Mouse (Mus musculus) forebrain, embryonic 15.5 days (tissue): ENCODE measurements around the gene Ivns1abp. TPM values are rescaled to one million over a fixed set of nuclear protein-coding genes. Genes with fewer than 3 reads are reported as not detected.

ENCODE experiments used
- ATAC-seq: fragments of 200-750 bp; cut with Nextera tagmentation; replicated peaks from 2 replicates; pipeline ENCODE4 v1.8.0; 2017; ENCODE audit warnings: mild to moderate bottlenecking, moderate TSS enrichment, moderate library complexity
- H3K27ac ChIP-seq: fragments of 300-500 bp; sonication (generic); replicated peaks from 2 replicates; pipeline ENCODE4 v1.5.1; 2015; ENCODE audit warnings: mild to moderate bottlenecking, inconsistent platforms
- H3K27me3 ChIP-seq: fragments of 300-500 bp; sonication (generic); 2 replicates; pipeline ENCODE4 v1.6.1; 2015; ENCODE audit warnings: inconsistent platforms
- H3K36me3 ChIP-seq: fragments of 300-500 bp; sonication (generic); 2 replicates; pipeline ENCODE4 v1.6.1; 2015; ENCODE audit warnings: mild to moderate bottlenecking, inconsistent platforms
- H3K4me1 ChIP-seq: fragments of 300-500 bp; sonication (generic); 2 replicates; pipeline ENCODE4 v1.6.1; 2015; ENCODE audit warnings: inconsistent platforms
- H3K4me2 ChIP-seq: fragments of 300-500 bp; sonication (generic); replicated peaks from 2 replicates; pipeline ENCODE4 v1.6.1; 2015; ENCODE audit warnings: mild to moderate bottlenecking, inconsistent platforms
- H3K4me3 ChIP-seq: fragments of 300-500 bp; sonication (generic); 2 replicates; pipeline ENCODE4 v1.5.1; 2015; ENCODE audit warnings: mild to moderate bottlenecking, inconsistent platforms
- H3K9ac ChIP-seq: fragments of 300-500 bp; sonication (generic); replicated peaks from 2 replicates; pipeline ENCODE4 v1.6.1; 2015; ENCODE audit warnings: mild to moderate bottlenecking, inconsistent platforms
- H3K9me3 ChIP-seq: fragments of 300-500 bp; sonication (generic); 2 replicates; pipeline ENCODE4 v1.6.1; 2016; ENCODE audit warnings: inconsistent platforms
- WGBS: fragments of 180-500 bp; shearing (Covaris S2); methylation state at CpG from one replicate; pipeline ENCODE4 v1.1.7; 2015; ENCODE audit warnings: mixed read lengths; 5-methylcytosine and 5-hydroxymethylcytosine counted together
- polyA plus RNA-seq: library from polyadenylated mRNA; unstranded; fragments of >200 nt; fragmentation: Nextera tagmentation; extraction: Ambion mirVana; gene quantifications from 2 replicates; pipeline ENCODE4 v1.2.1, GENCODE M21; 2015

Gene Ivns1abp
- polyA plus RNA-seq, 1 experiment from 2014 or later: 380 TPM

DNA sequence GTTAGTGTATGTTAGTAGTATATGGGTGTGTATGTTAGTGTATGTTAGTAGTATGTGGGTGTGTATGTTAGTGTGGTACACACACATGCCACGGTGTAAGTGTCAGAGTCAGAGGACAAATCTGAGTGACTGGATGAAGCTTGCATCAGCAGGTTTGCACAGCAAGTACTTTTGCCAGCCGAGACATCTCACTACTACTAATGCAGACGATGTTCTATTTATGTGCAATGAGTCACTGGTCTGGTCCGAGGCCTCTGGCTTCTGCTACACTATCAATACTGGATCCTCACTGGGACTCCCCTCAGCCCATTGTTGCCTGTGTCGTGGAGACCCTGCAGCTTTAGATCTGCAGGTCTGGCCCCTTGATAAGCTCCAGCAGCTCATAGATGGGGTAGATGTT, 27.3 kb downstream of the Ivns1abp start:
- Histone ChIP-seq H3K4me2 (no peak overlapping the region), H3K9me3 (no peaks in the 10 kb centered on the region), H3K4me1 (no peaks in the 10 kb centered on the region), H3K4me3 (no peak overlapping the region), H3K27me3 (no peaks in the 10 kb centered on the region), H3K27ac (no peak overlapping the region), H3K36me3 (peaks cover 27% of the 10 kb centered on the region), H3K9ac (no peak overlapping the region)
- no peak for ATAC-seq
- WGBS: 89% methylated on average over 5 of the region's 5 CpGs

DNA sequence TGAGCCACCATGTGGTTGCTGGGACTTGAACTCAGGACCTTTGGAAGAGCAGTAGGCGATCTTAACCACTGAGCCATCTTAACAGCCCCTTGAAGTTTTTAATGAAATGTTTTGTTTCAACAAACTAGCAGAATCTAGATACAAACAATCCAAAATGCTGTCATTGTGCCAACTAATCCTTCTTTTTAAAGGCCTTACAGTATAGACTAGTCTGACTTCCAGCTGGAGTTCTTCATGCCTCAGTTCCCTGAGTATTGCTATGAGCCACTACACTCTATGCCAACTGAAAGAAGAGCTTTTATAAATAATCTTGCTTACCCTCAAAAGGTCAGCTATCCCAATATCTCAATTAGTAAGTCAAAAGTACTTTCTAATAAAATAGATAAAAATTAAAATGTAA, 28.5 kb downstream of the Ivns1abp start:
- Histone ChIP-seq H3K4me1 (no peaks in the 10 kb centered on the region), H3K9me3 (no peaks in the 10 kb centered on the region), H3K4me3 (no peak overlapping the region), H3K27me3 (no peaks in the 10 kb centered on the region), H3K4me2 (no peak overlapping the region), H3K9ac (no peak overlapping the region), H3K36me3 (peaks cover 24% of the 10 kb centered on the region), H3K27ac (no peak overlapping the region)
- 84% methylated on average over 1 of the region's 1 CpGs for WGBS
- no peak for ATAC-seq

DNA sequence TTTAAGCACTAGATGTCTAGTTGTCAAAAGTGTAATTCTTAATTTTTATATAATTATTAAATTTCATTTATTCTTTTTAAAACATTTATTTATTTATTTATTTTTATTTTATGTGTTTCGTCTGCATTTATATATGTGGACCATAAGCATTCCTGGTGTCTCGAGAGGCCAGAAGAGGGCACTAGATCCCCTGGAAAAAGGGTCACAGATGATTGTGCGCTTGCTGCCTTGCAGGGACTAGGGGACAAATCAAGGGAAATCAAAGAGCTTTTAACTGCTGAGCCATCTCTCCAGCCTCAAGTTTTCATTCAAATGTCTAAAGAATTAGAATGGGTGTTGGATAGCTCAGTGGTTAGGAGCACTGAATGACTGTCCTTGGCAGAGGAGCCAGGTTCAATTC, 33.1 kb downstream of the Ivns1abp start:
- H3K9ac ChIP-seq: no peak overlapping the region
- no peaks in the 10 kb centered on the region for H3K27me3 ChIP-seq
- no peak for ATAC-seq
- no peak overlapping the region for H3K27ac ChIP-seq
- no peaks in the 10 kb centered on the region for H3K4me1 ChIP-seq
- no peaks in the 10 kb centered on the region for H3K9me3 ChIP-seq
- WGBS: 88% methylated on average over 3 of the region's 3 CpGs
- H3K4me2 ChIP-seq: no peak overlapping the region
- peaks cover 8% of the 10 kb centered on the region; the same call in 1 of the 2 replicates for H3K36me3 ChIP-seq
- no peak overlapping the region for H3K4me3 ChIP-seq

DNA sequence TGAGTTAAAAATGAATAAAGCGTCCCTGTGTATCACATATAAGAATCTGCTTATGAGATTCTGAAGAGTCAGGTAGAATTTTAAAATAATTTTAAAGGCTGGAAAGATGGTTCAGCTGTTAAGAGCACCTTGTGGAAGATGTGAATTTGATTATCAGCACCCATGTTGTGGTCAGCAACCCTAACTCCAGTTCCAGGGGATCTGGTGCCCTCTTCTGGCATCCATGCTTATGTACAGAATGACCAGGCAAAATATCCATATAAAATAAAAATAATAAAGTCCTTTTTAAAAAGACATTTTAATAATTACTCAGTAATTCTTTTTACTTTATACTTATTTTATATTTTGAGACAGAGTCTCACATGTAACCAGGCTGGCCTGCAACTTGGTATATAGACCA, 45.8 kb downstream of the Ivns1abp start:
- Histone ChIP-seq H3K4me2 (no peak overlapping the region), H3K4me3 (no peak overlapping the region), H3K36me3 (peaks cover 15% of the 10 kb centered on the region; the same call in 1 of the 2 replicates), H3K4me1 (no peaks in the 10 kb centered on the region), H3K9me3 (no peaks in the 10 kb centered on the region), H3K9ac (no peak overlapping the region), H3K27ac (no peak overlapping the region), H3K27me3 (no peaks in the 10 kb centered on the region)
- ATAC-seq: no peak
- 98% methylated on average over 1 of the region's 1 CpGs for WGBS

DNA sequence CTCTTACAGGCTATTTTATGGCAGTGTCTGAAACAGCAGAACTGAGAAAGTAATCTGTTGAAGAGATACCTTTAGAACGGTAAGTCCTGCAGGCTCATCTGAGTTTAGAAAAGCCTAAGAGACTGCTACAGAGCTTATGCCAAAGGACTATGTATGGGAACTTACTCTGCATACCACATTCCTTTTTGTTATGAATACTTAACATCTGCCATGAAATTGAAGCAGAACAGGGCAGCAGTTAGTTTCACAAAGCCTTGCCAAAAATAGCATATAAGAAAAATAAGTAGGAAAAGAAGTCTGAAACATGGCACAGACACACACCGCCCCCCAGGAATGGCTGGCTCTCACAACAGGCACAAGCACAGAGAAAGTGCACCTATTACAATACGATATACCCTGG, 65.5 kb downstream of the Ivns1abp start:
- Histone ChIP-seq H3K36me3 (peaks cover 12% of the 10 kb centered on the region; the same call in 1 of the 2 replicates), H3K27me3 (no peaks in the 10 kb centered on the region), H3K4me3 (no peak overlapping the region), H3K27ac (no peak overlapping the region), H3K9me3 (no peaks in the 10 kb centered on the region), H3K4me2 (no peak overlapping the region), H3K9ac (no peak overlapping the region), H3K4me1 (no peaks in the 10 kb centered on the region)
- WGBS: 96% methylated on average over 3 of the region's 3 CpGs
- ATAC-seq: no peak

Other genes with a start within 250 kb of the Ivns1abp start
- gene Gm47985, start 161.9 kb upstream of the Ivns1abp start, polyA plus RNA-seq: not detected in 2 replicates
- gene Gm8947, start 152.1 kb upstream of the Ivns1abp start, polyA plus RNA-seq: not detected in 2 replicates
- not detected in 2 replicates for gene Gm47995, start 146.0 kb upstream of the Ivns1abp start, polyA plus RNA-seq
- not detected in 2 replicates for gene 3110040M04Rik, start 140.4 kb upstream of the Ivns1abp start, polyA plus RNA-seq
- gene Gm47996, start 134.3 kb upstream of the Ivns1abp start, polyA plus RNA-seq: not detected in 2 replicates
- gene Swt1, start 84.0 kb downstream of the Ivns1abp start, polyA plus RNA-seq: 20.1 and 24.2 TPM in 2 replicates
- gene Trmt1l, start 84.1 kb downstream of the Ivns1abp start, polyA plus RNA-seq: 52.8 and 55.0 TPM in 2 replicates
- 104 and 111 TPM in 2 replicates for gene Rnf2, start 156.5 kb downstream of the Ivns1abp start, polyA plus RNA-seq
- gene Fam129a, start 226.7 kb downstream of the Ivns1abp start, polyA plus RNA-seq: 0.41 and 2.2 TPM in 2 replicates